Mouse (Mus musculus): ENCODE data around the gene Sdhb.
A peak's percentile ranks its signal among the peaks of the same experiment; 100 is the strongest.

Sdhb gene

GRCm38 (mm10) chr4:140948481-140948880 is 12.5 kb upstream of the Sdhb start:
- DNase-seq (ENCODE audit: low spot score in 2 of 2): no peak

- DNase-seq (ENCODE audit: low spot score in 2 of 2): no peak
Measured at GRCm38 (mm10) chr4:140949052-140949451, 12.0 kb upstream of the Sdhb start.

DNA sequence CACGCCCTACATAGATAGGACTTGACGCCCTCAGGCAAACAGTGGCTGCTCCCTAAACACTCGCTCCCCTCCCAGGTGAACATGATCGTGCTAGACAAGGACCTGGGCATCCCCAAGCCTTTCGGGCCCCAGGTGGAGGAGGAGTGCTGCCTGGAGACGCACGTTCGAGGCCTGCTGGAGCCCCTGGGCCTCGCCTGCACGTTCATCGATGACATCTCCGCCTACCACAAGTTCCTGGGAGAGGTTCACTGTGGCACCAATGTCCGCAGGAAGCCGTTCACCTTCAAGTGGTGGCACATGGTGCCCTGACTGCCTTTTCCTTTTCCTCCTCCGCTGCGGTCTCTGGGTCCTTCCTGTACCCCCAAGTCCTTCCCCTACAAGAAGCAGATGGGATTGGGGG is 11.4 kb upstream of the Sdhb start:
- DNase-seq (ENCODE audit: low spot score in 2 of 2): no peak

DNA sequence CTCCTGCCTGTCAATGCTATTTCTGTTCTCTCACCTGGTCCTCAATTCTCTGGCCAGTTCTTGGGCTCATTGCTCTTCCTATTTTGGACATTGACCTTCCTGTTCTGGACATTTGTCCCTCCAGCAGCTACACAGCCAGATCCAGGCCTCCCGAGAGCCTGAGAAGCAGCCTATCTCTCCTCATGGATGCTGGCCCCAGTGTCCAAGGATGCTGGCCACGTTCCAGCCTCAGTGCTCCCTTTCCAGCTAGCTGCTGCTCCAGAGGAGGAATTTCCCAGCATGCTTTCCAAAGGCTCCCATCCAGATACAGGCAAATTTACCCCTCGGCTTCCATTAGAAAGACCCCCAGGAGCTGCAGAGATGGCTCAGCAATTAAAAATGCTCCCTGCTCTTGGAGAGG is 10.4 kb upstream of the Sdhb start:
- no peak for DNase-seq (ENCODE audit: low spot score in 2 of 2)

GRCm38 (mm10) chr4:140951861-140952641 is 9.0 kb upstream of the Sdhb start:
- no peak for DNase-seq (ENCODE audit: low spot score in 2 of 2)

DNA sequence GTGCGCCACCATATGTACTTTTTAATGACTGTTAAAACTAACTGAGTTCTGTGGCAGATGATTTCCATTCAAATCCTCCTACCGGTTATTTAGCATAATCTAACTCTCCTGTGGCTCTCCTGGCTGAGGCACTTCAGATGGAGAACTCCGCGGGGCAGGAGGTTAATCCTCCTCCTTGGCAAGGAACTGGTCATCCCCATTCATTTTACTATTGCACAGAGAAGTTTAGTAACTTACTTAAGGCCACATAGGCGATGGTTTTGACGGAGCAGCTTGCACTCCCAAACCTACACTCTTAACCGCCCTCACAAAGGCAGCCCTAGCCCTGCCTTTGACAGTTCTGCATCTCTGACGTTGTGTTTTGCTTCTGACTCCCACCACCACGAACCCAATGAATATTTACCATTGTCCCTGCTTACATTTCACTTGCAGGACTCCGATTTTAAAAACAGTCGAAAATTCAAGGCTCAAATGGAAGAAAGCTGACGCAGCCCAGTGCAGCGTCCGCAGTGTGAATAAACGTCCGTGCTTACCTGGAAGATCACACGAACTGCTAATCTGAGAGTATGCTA is 3.8 kb upstream of the Sdhb start:
- no peak for DNase-seq (ENCODE audit: low spot score in 2 of 2)

GRCm38 (mm10) chr4:140957725-140958124 is 3.3 kb upstream of the Sdhb start:
- peak; percentile 80 to 82 for DNase-seq (ENCODE audit: low spot score in 2 of 2)

DNA sequence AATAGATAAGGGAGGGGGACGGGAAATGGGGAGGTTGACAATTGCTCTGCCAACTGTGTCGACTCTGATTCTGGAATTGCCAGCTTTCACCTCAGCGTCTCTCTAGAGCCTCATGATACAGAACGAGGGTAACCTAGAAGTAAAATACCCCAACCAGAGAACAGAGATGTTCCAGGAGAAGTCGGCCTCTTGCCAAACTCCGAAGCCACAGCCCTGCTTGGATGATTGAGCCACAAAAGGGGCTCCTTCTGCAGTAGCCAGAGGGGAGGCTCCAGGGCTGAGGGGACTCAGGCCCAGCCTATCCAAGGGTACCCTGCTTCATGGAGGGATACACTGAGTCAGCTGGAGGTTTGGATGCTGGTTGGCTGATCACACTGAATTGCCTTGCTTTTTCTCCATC is 2.7 kb upstream of the Sdhb start:
- no peak for DNase-seq (ENCODE audit: low spot score in 2 of 2)

DNA sequence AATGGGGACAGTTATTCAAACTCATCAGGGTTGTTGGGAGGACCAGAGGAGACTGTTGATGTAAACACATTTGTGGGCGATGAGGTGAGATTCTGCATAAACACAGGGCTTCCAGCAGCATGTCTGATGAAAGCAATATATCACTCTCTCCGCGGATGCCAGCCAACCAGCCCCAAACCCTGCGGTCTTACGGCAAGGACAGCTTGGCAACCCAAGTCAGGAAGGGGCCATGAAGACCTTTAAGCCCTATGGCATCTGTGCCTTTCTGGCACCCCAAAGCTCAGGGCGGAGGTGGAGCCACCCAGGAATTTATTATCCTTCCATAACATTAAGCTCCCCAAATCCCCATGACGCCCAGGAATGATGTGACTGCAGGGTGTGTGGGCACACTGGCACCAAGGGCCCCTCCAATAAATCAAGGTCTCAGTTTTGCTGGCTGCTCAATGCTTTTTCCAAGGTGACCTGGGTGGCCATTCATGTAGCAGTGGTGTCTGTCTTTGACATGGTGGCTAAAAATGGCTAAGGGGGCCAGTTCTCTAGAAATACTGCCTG is 1.8 kb upstream of the Sdhb start:
- no peak for DNase-seq (ENCODE audit: low spot score in 2 of 2)

- no peak for DNase-seq (ENCODE audit: low spot score in 2 of 2)
Measured at GRCm38 (mm10) chr4:140959715-140960479, 1.1 kb upstream of the Sdhb start.

GRCm38 (mm10) chr4:140961467-140962206 is 634 bp downstream of the Sdhb start:
- DNase-seq (ENCODE audit: low spot score in 2 of 2): no peak

DNA sequence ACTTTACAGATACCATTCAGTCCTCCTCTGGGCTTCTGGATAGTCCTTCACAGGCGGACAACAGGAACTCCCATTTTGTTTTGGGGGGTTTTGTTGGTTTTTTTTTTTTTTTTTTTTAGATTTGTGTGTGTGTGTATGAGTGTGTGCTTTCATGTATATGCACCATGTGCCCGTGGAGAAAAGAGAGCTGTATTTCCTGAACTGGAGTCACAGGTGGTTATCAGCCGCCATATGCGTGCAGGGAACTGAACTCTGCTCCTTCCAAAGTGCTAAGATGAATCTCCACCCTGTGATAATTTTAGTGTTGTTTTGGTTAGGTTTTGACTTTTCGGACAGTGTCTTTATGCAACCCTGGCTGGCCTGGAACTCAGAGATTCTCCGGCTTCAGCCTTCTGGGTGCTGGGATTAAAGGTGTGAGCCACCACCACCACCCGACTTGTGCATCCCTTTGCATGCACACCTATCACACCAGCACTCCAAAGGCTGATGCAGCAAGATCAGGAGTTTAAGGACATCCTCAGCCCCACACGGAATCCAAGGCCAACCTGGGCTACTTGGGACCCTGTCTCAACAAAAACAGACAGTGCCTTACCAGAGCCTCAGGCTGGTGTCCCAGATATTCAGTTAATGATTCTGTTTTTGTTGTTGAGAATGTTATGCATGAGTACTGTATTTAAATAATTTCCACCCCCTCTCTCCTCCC is 1.4 kb downstream of the Sdhb start:
- no peak for DNase-seq (ENCODE audit: low spot score in 2 of 2)

DNA sequence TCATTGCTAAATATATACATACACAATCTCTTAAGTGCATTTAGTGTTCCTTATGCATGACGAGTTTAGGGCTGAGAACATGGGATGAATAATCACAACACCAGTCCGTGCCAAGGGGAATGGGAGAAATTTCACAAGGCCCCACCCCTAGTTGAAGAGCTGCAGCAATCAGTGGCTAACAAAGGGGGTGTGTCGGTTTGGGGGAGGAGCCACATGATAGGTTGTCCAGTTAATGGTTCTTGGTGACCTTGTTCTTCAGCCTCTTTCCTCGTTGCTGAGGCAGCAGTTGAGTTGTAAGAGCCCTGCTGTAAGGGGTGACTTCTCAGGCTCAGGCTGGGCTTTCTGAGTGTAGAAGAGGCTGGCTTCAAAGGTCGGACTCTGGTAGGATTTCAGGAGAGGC is 1.9 kb downstream of the Sdhb start:
- no peak for DNase-seq (ENCODE audit: low spot score in 2 of 2)

- DNase-seq (ENCODE audit: low spot score in 2 of 2): peak; percentile 53 to 60
Measured at GRCm38 (mm10) chr4:140963941-140964597, 3.1 kb downstream of the Sdhb start.

GRCm38 (mm10) chr4:140964620-140965019 is 3.6 kb downstream of the Sdhb start:
- DNase-seq (ENCODE audit: low spot score in 2 of 2): peak; percentile 83 to 86

GRCm38 (mm10) chr4:140967386-140968159 is 6.6 kb downstream of the Sdhb start:
- DNase-seq (ENCODE audit: low spot score in 2 of 2): no peak

DNA sequence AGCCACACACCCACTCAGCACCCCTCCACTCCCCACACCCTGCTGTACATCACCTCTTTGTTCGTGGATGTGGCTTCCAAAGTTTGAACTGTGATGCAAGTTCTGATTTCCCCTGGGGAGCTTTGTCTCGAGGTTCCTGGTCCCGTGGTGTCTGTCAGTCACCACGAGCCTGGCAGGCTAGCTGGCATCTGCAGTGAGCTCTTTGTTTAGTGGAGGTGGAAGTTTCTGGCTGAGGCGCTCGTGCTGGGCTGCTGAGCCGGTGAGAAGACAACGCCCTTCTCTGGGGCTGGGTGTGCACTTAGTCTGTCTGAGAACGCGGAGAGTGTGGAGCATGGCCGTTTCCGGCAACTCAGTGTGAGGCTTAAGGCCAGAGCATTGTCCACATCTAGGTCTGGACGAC is 10.7 kb downstream of the Sdhb start:
- no peak for DNase-seq (ENCODE audit: low spot score in 2 of 2)

DNA sequence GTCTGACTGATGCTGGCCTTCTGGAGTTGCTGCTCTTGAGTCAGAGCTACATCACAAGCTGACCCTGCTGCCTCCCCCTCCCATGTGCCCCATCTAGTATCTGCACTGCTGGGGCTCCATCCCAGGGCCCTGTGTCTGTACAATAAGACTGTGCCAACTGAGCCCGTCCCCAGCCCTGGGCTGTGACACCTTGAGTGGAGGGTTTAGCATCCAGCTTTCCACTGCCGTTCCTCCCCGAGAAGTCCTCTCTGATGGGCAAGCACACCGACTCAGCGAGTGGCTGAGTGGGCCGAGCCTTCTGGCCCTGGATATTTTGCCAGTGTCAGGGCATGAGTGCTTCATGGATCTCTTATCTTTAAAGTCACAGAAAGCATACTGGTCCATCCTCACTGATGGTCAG is 13.4 kb downstream of the Sdhb start:
- no peak for DNase-seq (ENCODE audit: low spot score in 2 of 2)

DNA sequence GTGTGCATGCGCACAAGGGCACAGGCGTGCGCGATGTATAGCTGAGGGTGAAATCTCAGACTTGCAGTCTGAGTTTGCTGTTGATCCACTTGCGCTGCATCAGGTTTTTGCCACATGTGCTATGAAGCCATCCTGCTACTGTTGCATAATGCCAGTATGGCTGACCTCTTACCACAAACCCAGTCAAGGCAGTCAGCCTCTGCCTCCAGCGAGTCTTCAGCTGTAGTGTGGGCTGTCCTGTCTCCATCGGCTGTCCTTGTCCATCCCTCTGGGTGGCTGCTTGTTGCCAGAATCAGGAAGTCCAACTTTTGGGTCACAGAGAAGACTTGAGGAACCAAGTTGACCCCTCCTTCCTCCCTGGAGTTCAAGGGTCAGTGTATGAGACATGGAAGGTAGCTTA is 14.4 kb downstream of the Sdhb start:
- DNase-seq (ENCODE audit: low spot score in 2 of 2): no peak

GRCm38 (mm10) chr4:140977278-140977677 is 16.3 kb downstream of the Sdhb start:
- DNase-seq (ENCODE audit: low spot score in 2 of 2): no peak

Data from right cerebral cortex, adult 2 months (tissue).